Mouse (Mus musculus): Measurements from ENCODE around the gene Rgma. TPM values are rescaled to one million over a fixed set of nuclear protein-coding genes. Genes with fewer than 3 reads are reported as not detected.

Gene Rgma
- polyA plus RNA-seq, 1 experiment from 2014 or later = 4.8 TPM

DNA sequence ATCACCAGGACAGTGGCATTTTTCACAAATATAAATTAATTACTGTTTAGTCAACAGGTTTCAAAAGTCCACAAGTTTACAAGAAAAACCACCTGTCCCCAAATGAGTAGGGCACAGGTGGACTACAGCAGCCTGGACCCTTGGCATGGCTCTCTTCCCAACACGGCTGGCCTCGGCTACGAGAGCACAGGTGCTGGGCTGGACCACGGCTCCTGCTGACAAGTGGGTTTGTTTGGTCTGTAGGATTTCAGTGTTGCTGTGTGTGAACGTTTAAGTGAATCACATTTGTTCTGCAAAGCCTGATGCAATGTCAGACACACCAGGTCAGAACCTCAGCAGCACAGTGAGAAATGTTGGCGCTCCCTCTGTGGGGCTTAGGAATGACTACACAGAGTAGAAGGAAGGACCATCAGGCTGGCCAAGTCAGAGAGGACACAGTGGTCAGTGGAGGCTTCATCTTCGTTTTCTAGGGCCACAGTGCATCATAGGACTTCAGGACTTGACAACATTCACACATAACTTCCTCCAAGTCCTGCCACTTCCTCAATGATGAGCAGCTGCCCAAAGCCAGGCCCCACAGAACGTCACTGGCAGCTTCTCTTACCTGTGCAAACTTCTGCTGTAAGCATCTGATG lies 51.6 kb downstream of the Rgma start:
- no peaks in the 10 kb centered on the region for H3K4me1 ChIP-seq (ENCODE audit: insufficient read depth, low read depth, low read length)
- H3K9me3 ChIP-seq (ENCODE audit: low read length) = no peaks in the 10 kb centered on the region
- H3K4me2 ChIP-seq (replicated peaks; ENCODE audit: low read depth, low read length) = no peak overlapping the region
- H3K27ac ChIP-seq (ENCODE audit: low read length) = no peak overlapping the region
- H3K9ac ChIP-seq (replicated peaks; ENCODE audit: low read depth) = no peak overlapping the region
- WGBS = 76% methylated on average over 8 of the region's 8 CpGs
- no peaks in the 10 kb centered on the region for H3K27me3 ChIP-seq (replicated peaks; ENCODE audit: insufficient read depth, low read length)
- H3K4me3 ChIP-seq (ENCODE audit: low read depth, low read length) = no peak overlapping the region
- ATAC-seq (no peak), DNase-seq (ENCODE audit: low spot score) (no peak)
- TF ChIP-seq EP300 (IDR thresholded peaks at IDR 0.05) = no peak
- no peak for TF ChIP-seq CTCF (IDR thresholded peaks at IDR 0.05)
- H3K36me3 ChIP-seq (ENCODE audit: insufficient read depth, low read length) = peaks cover 21% of the 10 kb centered on the region

DNA sequence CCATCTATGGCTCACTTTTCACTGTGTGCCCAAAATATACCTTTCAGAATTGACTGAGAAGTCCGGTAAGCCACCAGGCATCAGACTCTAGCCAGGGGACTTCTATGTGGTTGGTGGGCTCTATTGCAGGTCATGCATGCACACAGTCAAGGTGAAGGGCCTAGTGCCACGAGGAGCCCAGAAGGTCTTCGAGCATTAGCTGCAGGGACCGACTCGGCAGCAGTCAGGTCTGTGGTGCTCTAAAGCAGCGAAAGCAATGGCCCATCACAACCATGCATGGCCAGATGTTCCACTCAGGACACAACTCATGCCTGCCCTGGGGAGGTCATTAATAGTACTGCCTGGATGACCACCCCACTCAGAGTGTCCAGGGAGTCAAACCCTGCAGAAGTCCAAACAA lies 52.5 kb downstream of the Rgma start:
- DNase-seq (ENCODE audit: low spot score) (no peak), ATAC-seq (no peak)
- H3K4me3 ChIP-seq (ENCODE audit: low read depth, low read length) = no peak overlapping the region
- H3K9ac ChIP-seq (replicated peaks; ENCODE audit: low read depth) = no peak overlapping the region
- TF ChIP-seq EP300 (IDR thresholded peaks at IDR 0.05) (no peak), CTCF (IDR thresholded peaks at IDR 0.05) (no peak)
- H3K27me3 ChIP-seq (replicated peaks; ENCODE audit: insufficient read depth, low read length) = no peaks in the 10 kb centered on the region
- WGBS = 94% methylated on average over 6 of the region's 6 CpGs
- H3K9me3 ChIP-seq (ENCODE audit: low read length) = no peaks in the 10 kb centered on the region
- no peak overlapping the region for H3K4me2 ChIP-seq (replicated peaks; ENCODE audit: low read depth, low read length)
- no peak overlapping the region for H3K27ac ChIP-seq (ENCODE audit: low read length)
- no peaks in the 10 kb centered on the region for H3K4me1 ChIP-seq (ENCODE audit: insufficient read depth, low read depth, low read length)
- peaks cover 21% of the 10 kb centered on the region for H3K36me3 ChIP-seq (ENCODE audit: insufficient read depth, low read length)

DNA sequence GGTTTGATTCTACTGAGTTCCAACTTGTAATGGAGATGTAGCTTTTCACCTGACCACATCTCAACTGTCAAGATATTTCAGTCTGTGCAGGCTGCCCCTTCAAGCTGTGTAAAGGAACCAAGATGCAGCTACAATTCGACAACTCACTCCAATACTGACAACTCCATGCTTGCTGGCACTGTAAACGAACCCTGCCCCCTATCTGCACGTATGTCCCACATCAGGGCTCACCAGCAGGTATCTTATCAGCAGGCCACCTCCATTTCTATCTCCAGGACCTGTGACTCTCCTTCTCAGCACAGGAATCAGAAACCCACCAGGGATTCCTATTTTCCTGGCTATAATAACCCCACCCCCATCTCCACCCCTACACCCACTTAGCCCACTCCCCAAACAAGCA lies 53.2 kb downstream of the Rgma start:
- no peaks in the 10 kb centered on the region for H3K27me3 ChIP-seq (replicated peaks; ENCODE audit: insufficient read depth, low read length)
- 85% methylated on average over 3 of the region's 3 CpGs for WGBS
- H3K4me2 ChIP-seq (replicated peaks; ENCODE audit: low read depth, low read length) = no peak overlapping the region
- no peaks in the 10 kb centered on the region for H3K9me3 ChIP-seq (ENCODE audit: low read length)
- no peak overlapping the region for H3K27ac ChIP-seq (ENCODE audit: low read length)
- no peaks in the 10 kb centered on the region for H3K4me1 ChIP-seq (ENCODE audit: insufficient read depth, low read depth, low read length)
- H3K4me3 ChIP-seq (ENCODE audit: low read depth, low read length) = no peak overlapping the region
- H3K9ac ChIP-seq (replicated peaks; ENCODE audit: low read depth) = no peak overlapping the region
- no peak for TF ChIP-seq CTCF (IDR thresholded peaks at IDR 0.05)
- TF ChIP-seq EP300 (IDR thresholded peaks at IDR 0.05) = no peak
- DNase-seq (ENCODE audit: low spot score) = no peak
- H3K36me3 ChIP-seq (ENCODE audit: insufficient read depth, low read length) = peaks cover 25% of the 10 kb centered on the region
- no peak for ATAC-seq

DNA sequence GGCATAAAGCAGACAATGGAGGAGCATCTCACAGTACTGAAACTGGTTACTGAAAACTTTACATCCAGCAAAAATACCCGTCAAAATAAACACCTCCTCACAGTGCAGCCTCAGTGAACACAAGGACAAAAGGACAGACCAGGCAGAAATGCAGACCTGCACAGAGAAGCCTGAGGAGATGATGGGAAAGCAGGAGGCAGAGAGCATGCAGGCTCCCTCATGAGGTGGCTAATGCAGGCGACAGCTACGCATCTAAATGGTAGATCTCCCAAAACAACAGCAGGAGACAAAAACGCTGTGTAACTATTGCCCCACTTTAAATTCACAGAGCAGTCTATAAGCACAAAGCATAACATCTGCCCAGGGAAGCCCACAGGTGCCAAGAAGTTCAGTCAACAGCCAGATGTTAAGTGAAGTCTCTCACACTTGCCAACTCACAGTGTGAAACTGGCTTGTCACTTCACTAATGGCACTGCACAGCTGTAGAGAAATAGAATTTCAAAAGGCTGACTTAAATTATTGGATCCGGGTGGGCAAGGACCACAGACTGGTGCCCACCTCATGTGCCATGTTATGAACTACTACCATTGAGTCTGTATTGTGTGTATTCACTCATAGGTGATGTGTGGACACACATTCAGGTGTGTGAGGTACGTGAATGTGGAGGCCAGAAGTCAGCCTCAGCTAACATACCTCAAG lies 58.5 kb downstream of the Rgma start:
- Histone ChIP-seq H3K9me3 (ENCODE audit: low read length) (no peaks in the 10 kb centered on the region), H3K27ac (ENCODE audit: low read length) (no peak overlapping the region)
- ATAC-seq = no peak

DNA sequence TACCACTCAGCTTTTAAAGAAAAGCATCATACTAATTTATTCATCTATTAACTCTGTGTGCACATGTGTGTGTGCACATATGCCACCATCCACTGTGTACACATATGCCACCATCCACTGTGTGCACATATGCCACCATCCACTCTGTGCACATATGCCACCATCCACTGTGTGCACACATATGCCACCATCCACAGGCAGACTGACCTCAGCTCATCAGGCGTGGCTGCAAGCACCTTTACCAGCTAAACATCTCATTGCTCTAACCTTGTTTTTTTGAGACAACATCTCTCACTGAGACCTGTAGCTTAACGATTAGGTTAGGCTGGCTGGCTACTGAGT lies 59.0 kb downstream of the Rgma start:
- 92% methylated on average over 2 of the region's 2 CpGs for WGBS
- ATAC-seq = no peak
- no peaks in the 10 kb centered on the region for H3K4me1 ChIP-seq (ENCODE audit: insufficient read depth, low read depth, low read length)
- DNase-seq (ENCODE audit: low spot score) = no peak
- no peak overlapping the region for H3K27ac ChIP-seq (ENCODE audit: low read length)
- no peak overlapping the region for H3K4me2 ChIP-seq (replicated peaks; ENCODE audit: low read depth, low read length)
- TF ChIP-seq EP300 (IDR thresholded peaks at IDR 0.05) = no peak
- TF ChIP-seq CTCF (IDR thresholded peaks at IDR 0.05) = no peak
- no peak overlapping the region for H3K4me3 ChIP-seq (ENCODE audit: low read depth, low read length)
- H3K27me3 ChIP-seq (replicated peaks; ENCODE audit: insufficient read depth, low read length) = no peaks in the 10 kb centered on the region
- peaks cover 62% of the 10 kb centered on the region for H3K36me3 ChIP-seq (ENCODE audit: insufficient read depth, low read length)
- H3K9me3 ChIP-seq (ENCODE audit: low read length) = no peaks in the 10 kb centered on the region
- no peak overlapping the region for H3K9ac ChIP-seq (replicated peaks; ENCODE audit: low read depth)

More for the DNA sequence above, 58.5 kb downstream of the Rgma start:
- DNase-seq (ENCODE audit: low spot score) = no peak
- Histone ChIP-seq H3K4me3 (ENCODE audit: low read depth, low read length) (no peak overlapping the region), H3K4me2 (replicated peaks; ENCODE audit: low read depth, low read length) (no peak overlapping the region), H3K36me3 (ENCODE audit: insufficient read depth, low read length) (peaks cover 62% of the 10 kb centered on the region), H3K9ac (replicated peaks; ENCODE audit: low read depth) (no peak overlapping the region), H3K4me1 (ENCODE audit: insufficient read depth, low read depth, low read length) (no peaks in the 10 kb centered on the region), H3K27me3 (replicated peaks; ENCODE audit: insufficient read depth, low read length) (no peaks in the 10 kb centered on the region)
- 80% methylated on average over 6 of the region's 6 CpGs for WGBS
- TF ChIP-seq CTCF (IDR thresholded peaks at IDR 0.05) (no peak), EP300 (IDR thresholded peaks at IDR 0.05) (no peak)

DNA sequence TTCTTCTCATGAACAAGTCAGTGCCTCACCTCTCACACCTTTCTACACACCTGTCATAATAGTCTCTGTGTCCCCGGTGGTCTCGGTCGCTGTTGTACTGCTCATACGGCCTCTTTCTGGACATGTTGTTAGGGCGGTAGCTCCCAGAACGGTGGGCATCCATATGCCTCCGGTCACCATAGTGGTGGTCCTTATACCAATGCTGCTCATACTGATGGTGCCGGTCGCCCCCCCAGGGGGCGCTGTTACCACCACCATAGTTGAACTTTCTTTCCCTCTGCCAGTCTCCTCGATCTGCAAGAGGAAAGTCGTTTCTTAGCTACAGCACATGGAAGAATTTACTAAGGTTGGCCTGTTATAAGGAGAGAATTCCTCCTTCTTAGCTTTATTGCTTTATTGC lies 60.4 kb downstream of the Rgma start:
- Histone ChIP-seq H3K27ac (ENCODE audit: low read length) (no peak overlapping the region), H3K27me3 (replicated peaks; ENCODE audit: insufficient read depth, low read length) (no peaks in the 10 kb centered on the region), H3K9me3 (ENCODE audit: low read length) (no peaks in the 10 kb centered on the region), H3K4me1 (ENCODE audit: insufficient read depth, low read depth, low read length) (no peaks in the 10 kb centered on the region), H3K4me2 (replicated peaks; ENCODE audit: low read depth, low read length) (no peak overlapping the region), H3K36me3 (ENCODE audit: insufficient read depth, low read length) (peaks cover 69% of the 10 kb centered on the region), H3K9ac (replicated peaks; ENCODE audit: low read depth) (no peak overlapping the region), H3K4me3 (ENCODE audit: low read depth, low read length) (no peak overlapping the region)
- TF ChIP-seq CTCF (IDR thresholded peaks at IDR 0.05) = peak; percentile 46; the same call in 1 of the 2 replicates
- TF ChIP-seq EP300 (IDR thresholded peaks at IDR 0.05) = no peak
- no peak for DNase-seq (ENCODE audit: low spot score)
- no peak for ATAC-seq
- 74% methylated on average over 12 of the region's 12 CpGs for WGBS
